Mouse (Mus musculus) myocyte (in vitro differentiated cells): Measurements from ENCODE around the gene Gns. TPM values are rescaled to one million over a fixed set of nuclear protein-coding genes. Genes with fewer than 3 reads are reported as not detected.
"Not testable (repeated sequence)": the region's sequence is repeated elsewhere in the genome, so short reads cannot be mapped to it uniquely, and the experiment has no call there.

ENCODE experiments used
- H3K27me3 ChIP-seq: one replicate; pipeline ENCODE4 v1.6.1; 2011; ENCODE audit not compliant: control insufficient read depth, insufficient read depth, insufficient read length
- H3K36me3 ChIP-seq: one replicate; pipeline ENCODE4 v1.6.1; 2011; ENCODE audit not compliant: control insufficient read depth, insufficient read depth
- H3K4me2 ChIP-seq: one replicate; pipeline ENCODE4 v1.6.1; 2011; ENCODE audit warnings: low read depth, control low read depth
- H3K4me3 ChIP-seq: one replicate; pipeline ENCODE4 v1.5.1; 2011; ENCODE audit warnings: mild to moderate bottlenecking, control low read depth, moderate library complexity
- H3K79me2 ChIP-seq: one replicate; pipeline ENCODE4 v1.6.1; 2011; ENCODE audit not compliant: control insufficient read depth, insufficient read depth
- H3ac ChIP-seq: one replicate; pipeline ENCODE4 v1.6.1; 2011; ENCODE audit not compliant: control insufficient read depth, insufficient read length
- CEBPB ChIP-seq: IDR thresholded peaks from 2 replicates; pipeline ENCODE4 v1.6.1; 2011; ENCODE audit warnings: mild to moderate bottlenecking, moderate library complexity; ENCODE audit not compliant: poor library complexity, insufficient read depth, severe bottlenecking
- E2F4 ChIP-seq: IDR thresholded peaks from one replicate; pipeline ENCODE4 v1.6.1; 2011; ENCODE audit warnings: mild to moderate bottlenecking, control low read depth, moderate library complexity; ENCODE audit not compliant: insufficient read depth
- MAX ChIP-seq: IDR thresholded peaks from one replicate; pipeline ENCODE4 v1.6.1; 2011; ENCODE audit warnings: low read depth, mild to moderate bottlenecking, control low read depth
- MYOD1 ChIP-seq, 3 experiments: IDR thresholded peaks; one replicate each; pipeline ENCODE4 v1.6.1; 2011; ENCODE audit warnings: control low read depth in 2 of 3, low read depth in 2 of 3, mild to moderate bottlenecking in 2 of 3, moderate library complexity in 1 of 3; ENCODE audit not compliant: insufficient read length in 2 of 3, control insufficient read depth in 1 of 3
- MYOG ChIP-seq, 3 experiments: IDR thresholded peaks; one replicate each; pipeline ENCODE4 v1.6.1; 2011; ENCODE audit warnings: control low read depth in 2 of 3, low read depth in 2 of 3, mild to moderate bottlenecking in 2 of 3; ENCODE audit not compliant: insufficient read length in 2 of 3, control insufficient read depth in 1 of 3, insufficient read depth in 1 of 3
- POLR2A ChIP-seq: IDR thresholded peaks from one replicate; pipeline ENCODE4 v1.6.1; 2011; ENCODE audit warnings: low read depth, mild to moderate bottlenecking, control low read depth, moderate library complexity; ENCODE audit not compliant: insufficient read length
- POLR2AphosphoS2 ChIP-seq: IDR thresholded peaks from one replicate; pipeline ENCODE4 v1.6.1; 2011; ENCODE audit warnings: low read depth, control low read depth; ENCODE audit not compliant: insufficient read length
- REST ChIP-seq: IDR thresholded peaks from one replicate; pipeline ENCODE4 v1.6.1; 2011; ENCODE audit warnings: mild to moderate bottlenecking, control low read depth, moderate library complexity; ENCODE audit not compliant: insufficient read depth, insufficient read length
- SRF ChIP-seq: IDR thresholded peaks from one replicate; pipeline ENCODE4 v1.6.1; 2011; ENCODE audit warnings: low read depth; ENCODE audit not compliant: control insufficient read depth, insufficient read length
- TCF12 ChIP-seq: IDR thresholded peaks from one replicate; pipeline ENCODE4 v1.6.1; 2011; ENCODE audit warnings: mild to moderate bottlenecking, control low read depth; ENCODE audit not compliant: poor library complexity, insufficient read depth, severe bottlenecking
- TCF3 ChIP-seq: IDR thresholded peaks from one replicate; pipeline ENCODE4 v1.6.1; 2011; ENCODE audit warnings: low read depth, control low read depth; ENCODE audit not compliant: insufficient read length
- USF1 ChIP-seq: IDR thresholded peaks from one replicate; pipeline ENCODE4 v1.6.1; 2011; ENCODE audit warnings: low read depth, mild to moderate bottlenecking, control low read depth, moderate library complexity
- polyA plus RNA-seq: library from polyadenylated mRNA; unstranded; fragments of >200 nt; fragmentation: generic; extraction: Trizol; gene quantifications from one replicate; pipeline ENCODE4 v1.2.1, GENCODE M21; 2012; ENCODE audit warnings: missing spikeins

Gns gene
- polyA plus RNA-seq, 1 experiment: 81.4 TPM

GRCm38 (mm10) chr10:121323493-121323892 is 41.4 kb upstream of the Gns start:
- TF ChIP-seq MYOD1 (IDR thresholded peaks at IDR 0.05; ENCODE audit: control insufficient read depth in 1 of 3, insufficient read length in 2 of 3, low read depth in 2 of 3) (no peak), MYOG (IDR thresholded peaks at IDR 0.05; ENCODE audit: control insufficient read depth in 1 of 3, insufficient read depth in 1 of 3, insufficient read length in 2 of 3, low read depth in 2 of 3) (no peak), TCF12 (no peak), CEBPB (no peak), E2F4 (no peak), POLR2A (no peak), SRF (no peak), POLR2AphosphoS2 (no peak), MAX (no peak), REST (no peak), TCF3 (no peak), USF1 (no peak)

GRCm38 (mm10) chr10:121326167-121326566 is 38.7 kb upstream of the Gns start:
- no peak overlapping the region for H3K4me3 ChIP-seq
- H3K27me3 ChIP-seq: no peaks in the 10 kb centered on the region
- no peak for TF ChIP-seq MYOG (IDR thresholded peaks at IDR 0.05; ENCODE audit: control insufficient read depth in 1 of 3, insufficient read depth in 1 of 3, insufficient read length in 2 of 3, low read depth in 2 of 3)
- TF ChIP-seq POLR2AphosphoS2: no peak
- no peak for TF ChIP-seq REST
- no peak for TF ChIP-seq TCF12
- no peak for TF ChIP-seq TCF3
- no peak overlapping the region for H3K4me2 ChIP-seq
- H3ac ChIP-seq: no peak overlapping the region
- no peaks in the 10 kb centered on the region for H3K79me2 ChIP-seq
- H3K36me3 ChIP-seq: no peaks in the 10 kb centered on the region

More at GRCm38 (mm10) chr10:121323493-121323892, 41.4 kb upstream of the Gns start:
- Histone ChIP-seq H3K79me2 (no peaks in the 10 kb centered on the region), H3K27me3 (no peaks in the 10 kb centered on the region), H3K4me3 (no peak overlapping the region), H3ac (no peak overlapping the region), H3K36me3 (no peaks in the 10 kb centered on the region), H3K4me2 (no peak overlapping the region)

GRCm38 (mm10) chr10:121329586-121329985 is 35.3 kb upstream of the Gns start:
- H3K4me3 ChIP-seq: no peak overlapping the region
- no peak overlapping the region for H3ac ChIP-seq
- peaks cover 4% of the 10 kb centered on the region for H3K27me3 ChIP-seq
- no peak overlapping the region for H3K4me2 ChIP-seq
- no peaks in the 10 kb centered on the region for H3K36me3 ChIP-seq
- no peak for TF ChIP-seq SRF
- TF ChIP-seq MYOD1 (IDR thresholded peaks at IDR 0.05; ENCODE audit: control insufficient read depth in 1 of 3, insufficient read length in 2 of 3, low read depth in 2 of 3): no peak
- TF ChIP-seq POLR2A: no peak
- no peak for TF ChIP-seq TCF12
- no peak for TF ChIP-seq E2F4
- TF ChIP-seq CEBPB: no peak
- no peak for TF ChIP-seq MYOG (IDR thresholded peaks at IDR 0.05; ENCODE audit: control insufficient read depth in 1 of 3, insufficient read depth in 1 of 3, insufficient read length in 2 of 3, low read depth in 2 of 3)
- H3K79me2 ChIP-seq: no peaks in the 10 kb centered on the region

- Histone ChIP-seq H3K27me3 (peaks cover 4% of the 10 kb centered on the region), H3K36me3 (no peaks in the 10 kb centered on the region), H3K79me2 (no peaks in the 10 kb centered on the region), H3ac (no peak overlapping the region), H3K4me2 (no peak overlapping the region), H3K4me3 (no peak overlapping the region)
- TF ChIP-seq MAX (no peak), TCF3 (no peak), USF1 (no peak), E2F4 (no peak), MYOG (IDR thresholded peaks at IDR 0.05; ENCODE audit: control insufficient read depth in 1 of 3, insufficient read depth in 1 of 3, insufficient read length in 2 of 3, low read depth in 2 of 3) (no peak), TCF12 (no peak), POLR2AphosphoS2 (no peak), SRF (no peak), POLR2A (no peak), REST (no peak), MYOD1 (IDR thresholded peaks at IDR 0.05; ENCODE audit: control insufficient read depth in 1 of 3, insufficient read length in 2 of 3, low read depth in 2 of 3) (no peak)
These were observed 34.0 kb upstream of the Gns start for GRCm38 (mm10) chr10:121330940-121331339.

GRCm38 (mm10) chr10:121334576-121334975 is 30.3 kb upstream of the Gns start:
- Histone ChIP-seq H3K4me3 (no peak overlapping the region), H3K36me3 (no peaks in the 10 kb centered on the region)
- TF ChIP-seq TCF12 (no peak), POLR2AphosphoS2 (no peak), TCF3 (no peak), CEBPB (no peak)

GRCm38 (mm10) chr10:121336536-121336935 is 28.4 kb upstream of the Gns start:
- H3K4me3 ChIP-seq, H3K4me2 ChIP-seq, H3ac ChIP-seq: not testable (repeated sequence)

More at GRCm38 (mm10) chr10:121334576-121334975, 30.3 kb upstream of the Gns start:
- Histone ChIP-seq H3K4me2 (no peak overlapping the region), H3K27me3 (peaks cover 4% of the 10 kb centered on the region), H3ac (no peak overlapping the region), H3K79me2 (no peaks in the 10 kb centered on the region)

More at GRCm38 (mm10) chr10:121336536-121336935, 28.4 kb upstream of the Gns start:
- not testable (repeated sequence) for H3K79me2 ChIP-seq, H3K36me3 ChIP-seq, H3K27me3 ChIP-seq
